Mouse (Mus musculus): ENCODE results near the gene Zswim3. TPM values are rescaled to one million over a fixed set of nuclear protein-coding genes. Genes with fewer than 3 reads are reported as not detected.
"Not testable (repeated sequence)": the region's sequence is repeated elsewhere in the genome, so short reads cannot be mapped to it uniquely, and the experiment has no call there.

Zswim3 gene
- polyA plus RNA-seq, 1 experiment from 2014 or later, result 8.9 TPM

DNA sequence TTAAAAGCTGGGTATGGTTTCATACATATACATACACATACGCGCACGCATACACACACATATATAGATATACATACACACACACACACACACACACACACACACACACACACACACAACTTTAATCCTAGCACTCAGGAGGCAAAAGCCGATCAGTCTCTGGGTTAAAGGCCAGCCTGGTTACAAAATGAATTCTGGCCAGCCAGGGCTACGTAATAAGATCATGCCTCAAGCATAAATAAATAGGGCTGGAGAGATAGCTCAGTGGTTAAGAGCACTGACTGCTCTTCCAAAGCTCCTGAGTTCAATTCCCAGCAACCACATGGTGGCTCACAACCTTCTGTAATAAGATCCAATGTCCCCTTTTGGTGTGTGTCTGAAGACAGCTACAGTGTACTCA lies 50.7 kb downstream of the Zswim3 start:
- 74% methylated on average over 5 of the region's 5 CpGs for WGBS
- H3K9me3 ChIP-seq (ENCODE audit: control insufficient read depth, low read length); H3K27me3 ChIP-seq (ENCODE audit: control insufficient read depth, insufficient read depth, low read depth, low read length); ATAC-seq (ENCODE audit: low read depth); H3K27ac ChIP-seq (ENCODE audit: low read length); H3K9ac ChIP-seq (ENCODE audit: low read length); H3K36me3 ChIP-seq (ENCODE audit: control insufficient read depth, insufficient read depth, low read length): not testable (repeated sequence)
- H3K4me2 ChIP-seq (ENCODE audit: low read depth, low read length), result peak overlapping the region; percentile 72; the same call in 1 of the 2 replicates
- peak overlapping the region; percentile 64; the same call in 1 of the 2 replicates for H3K4me3 ChIP-seq (ENCODE audit: low read length)
- H3K4me1 ChIP-seq (replicated peaks; ENCODE audit: control insufficient read depth, insufficient read depth, low read length), result peaks cover 30% of the 10 kb centered on the region

DNA sequence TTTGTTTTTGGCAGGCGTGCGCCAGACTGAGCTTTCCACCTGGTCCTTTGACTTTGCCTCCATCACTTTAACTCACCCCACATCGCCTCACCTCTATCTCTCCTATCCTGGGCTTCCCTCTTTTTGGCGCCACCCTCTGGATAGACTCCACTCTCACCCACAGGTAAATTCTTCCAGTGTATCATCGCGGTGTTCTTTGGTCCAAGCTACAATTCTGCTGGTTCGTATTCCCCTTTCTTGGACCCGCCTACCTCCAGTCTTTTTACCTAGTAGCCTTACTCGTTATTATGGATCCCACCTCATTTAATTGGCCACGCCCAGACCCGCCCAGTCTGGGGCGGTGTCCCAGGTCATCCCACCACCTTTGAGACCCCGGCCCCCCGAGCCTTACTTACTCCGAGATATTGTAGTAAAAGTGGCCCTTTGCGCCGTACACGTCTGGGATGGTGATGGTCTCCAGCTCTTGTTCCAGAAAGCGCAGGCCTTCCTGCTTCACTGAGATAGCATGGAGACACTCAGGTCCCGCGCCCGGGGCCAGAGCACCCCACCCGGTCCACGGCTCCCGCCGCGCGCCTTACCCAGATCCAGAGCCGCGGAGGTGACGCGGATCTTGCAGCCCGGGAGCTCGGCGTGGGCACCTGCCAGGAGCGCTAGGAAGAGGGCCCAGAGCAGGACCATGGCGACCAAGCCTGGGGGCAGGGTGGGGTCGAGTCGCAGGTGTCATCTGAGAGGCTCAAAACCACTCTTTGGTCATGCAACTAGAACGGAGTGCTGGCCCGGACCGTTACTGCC lies 51.6 kb downstream of the Zswim3 start:
- Histone ChIP-seq H3K9me3 (ENCODE audit: control insufficient read depth, low read length) (no peaks in the 10 kb centered on the region), H3K4me1 (replicated peaks; ENCODE audit: control insufficient read depth, insufficient read depth, low read length) (peaks cover 39% of the 10 kb centered on the region), H3K4me3 (ENCODE audit: low read length) (peak overlapping the region; percentile 64), H3K27me3 (ENCODE audit: control insufficient read depth, insufficient read depth, low read depth, low read length) (no peaks in the 10 kb centered on the region), H3K9ac (ENCODE audit: low read length) (peak overlapping the region; percentile 70), H3K27ac (ENCODE audit: low read length) (peak overlapping the region; percentile 28; the same call in 1 of the 2 replicates), H3K36me3 (ENCODE audit: control insufficient read depth, insufficient read depth, low read length) (peaks cover 4% of the 10 kb centered on the region; the same call in 1 of the 2 replicates), H3K4me2 (ENCODE audit: low read depth, low read length) (peak overlapping the region; percentile 72)
- ATAC-seq (ENCODE audit: low read depth), result peak; percentile 8; the same call in 1 of the 2 replicates
- WGBS, result under 1% methylated on average over 42 of the region's 42 CpGs

DNA sequence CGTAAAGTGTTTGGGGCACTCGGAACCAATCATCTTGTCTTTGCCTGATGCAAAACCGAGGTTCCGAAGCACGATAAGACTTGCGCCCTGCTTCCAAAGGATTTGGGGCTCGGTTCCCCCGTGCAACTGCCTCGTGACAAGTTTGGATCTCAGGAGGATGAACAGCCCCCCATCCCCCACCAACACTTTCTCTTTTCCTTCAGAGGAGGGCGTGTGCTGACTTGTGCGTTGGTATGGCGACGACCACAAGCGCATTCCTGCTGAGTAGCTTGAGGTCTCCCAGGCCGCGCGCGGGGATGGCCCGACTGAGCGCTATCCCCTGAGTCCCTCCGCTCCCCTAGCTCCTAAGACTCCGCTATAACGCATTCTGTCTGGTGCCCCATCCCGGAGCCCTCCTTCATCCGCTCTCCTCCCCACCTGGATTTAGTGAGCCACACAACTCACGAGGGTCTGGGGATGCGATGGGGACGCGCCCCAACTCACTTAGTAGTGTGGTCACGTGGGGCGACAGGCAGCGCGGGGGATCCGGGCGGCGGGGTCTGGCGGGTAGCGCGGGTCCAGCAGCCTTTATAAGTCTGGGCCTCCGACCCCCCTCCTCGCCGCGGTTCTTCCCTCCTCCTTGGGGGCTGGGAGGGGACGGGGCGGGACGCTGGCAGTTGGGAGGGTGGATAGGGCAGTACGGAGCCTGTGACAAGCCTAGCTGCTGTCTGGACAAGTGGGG lies 52.4 kb downstream of the Zswim3 start, which contains the start of gene Pltp:
Gene Pltp (minus strand): TSS at position 611 of the 721 bp plus-strand sequence.
- Histone ChIP-seq H3K27me3 (ENCODE audit: control insufficient read depth, insufficient read depth, low read depth, low read length) (no peaks in the 10 kb centered on the region), H3K9ac (ENCODE audit: low read length) (peak within 1 kb of the TSS; percentile 70), H3K9me3 (ENCODE audit: control insufficient read depth, low read length) (no peaks in the 10 kb centered on the region), H3K27ac (ENCODE audit: low read length) (peak within 1 kb of the TSS; percentile 49), H3K4me2 (ENCODE audit: low read depth, low read length) (peak within 1 kb of the TSS; percentile 72), H3K36me3 (ENCODE audit: control insufficient read depth, insufficient read depth, low read length) (no peaks in the 10 kb centered on the region), H3K4me1 (replicated peaks; ENCODE audit: control insufficient read depth, insufficient read depth, low read length) (peaks cover 46% of the 10 kb centered on the region), H3K4me3 (ENCODE audit: low read length) (peak within 1 kb of the TSS; percentile 64)
- peak; percentile 78 for ATAC-seq (ENCODE audit: low read depth)
- under 1% methylated on average over 47 of the region's 47 CpGs for WGBS

DNA sequence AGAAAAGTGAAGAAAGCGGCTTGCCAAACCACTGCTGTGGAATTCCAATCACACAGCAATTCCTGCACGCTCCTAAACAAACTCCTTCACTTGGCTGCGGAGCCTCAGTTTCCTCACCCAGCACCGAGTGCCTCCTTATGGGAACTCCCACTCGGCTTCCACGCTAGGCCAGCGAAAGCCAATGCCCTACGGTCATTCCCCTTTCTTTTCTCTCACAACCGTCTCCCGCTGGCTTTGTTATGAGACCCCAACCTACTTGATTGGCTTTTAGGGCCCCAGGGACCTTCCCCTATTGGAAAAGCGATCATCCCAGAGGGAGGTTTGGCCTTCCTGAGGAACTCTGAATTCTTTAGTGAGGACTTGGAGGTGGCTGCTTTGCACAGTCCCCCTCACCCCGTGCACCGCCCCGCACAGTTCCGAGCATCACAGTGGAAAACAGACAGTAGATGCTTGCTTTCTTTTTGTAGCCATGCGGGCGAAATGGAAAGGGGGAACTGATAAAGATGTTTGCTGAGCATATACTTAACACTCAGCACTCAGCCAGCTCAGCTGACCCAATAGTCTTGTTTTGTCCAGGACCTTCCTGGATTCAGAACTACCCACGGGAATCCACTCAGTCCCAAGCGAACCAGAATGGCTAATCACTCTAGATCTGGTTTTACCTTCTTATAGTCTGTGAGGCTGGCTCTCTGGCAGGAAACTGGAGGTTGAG lies 53.1 kb downstream of the Zswim3 start:
- Histone ChIP-seq H3K36me3 (ENCODE audit: control insufficient read depth, insufficient read depth, low read length) (no peaks in the 10 kb centered on the region), H3K9me3 (ENCODE audit: control insufficient read depth, low read length) (no peaks in the 10 kb centered on the region), H3K4me1 (replicated peaks; ENCODE audit: control insufficient read depth, insufficient read depth, low read length) (peaks cover 53% of the 10 kb centered on the region), H3K4me3 (ENCODE audit: low read length) (peak overlapping the region; percentile 64), H3K9ac (ENCODE audit: low read length) (peak overlapping the region; percentile 70), H3K27ac (ENCODE audit: low read length) (peak overlapping the region; percentile 49), H3K4me2 (ENCODE audit: low read depth, low read length) (peak overlapping the region; percentile 72), H3K27me3 (ENCODE audit: control insufficient read depth, insufficient read depth, low read depth, low read length) (no peaks in the 10 kb centered on the region)
- WGBS, result 9% methylated on average over 19 of the region's 19 CpGs
- ATAC-seq (ENCODE audit: low read depth), result no peak; the same call in 1 of the 2 replicates

DNA sequence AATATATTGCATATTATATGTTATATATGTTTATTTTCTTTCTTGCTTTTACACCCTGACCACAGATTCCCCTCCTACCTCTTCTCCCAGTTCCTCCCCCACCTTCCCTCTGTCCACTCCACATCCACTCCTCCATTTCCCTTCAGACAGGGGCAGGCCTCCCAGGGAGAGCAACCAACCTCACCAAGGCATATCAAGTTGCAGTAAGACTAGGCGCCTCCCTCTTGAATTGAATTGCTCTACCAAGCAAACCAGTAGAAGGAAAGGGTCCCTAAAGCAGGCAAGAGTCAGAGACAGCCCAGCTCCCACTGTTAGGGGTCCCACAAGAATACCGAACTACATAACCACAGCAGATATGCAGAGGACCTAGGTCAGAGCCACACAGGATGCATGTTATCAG lies 54.3 kb downstream of the Zswim3 start:
- H3K9ac ChIP-seq (ENCODE audit: low read length), result no peak overlapping the region
- no peaks in the 10 kb centered on the region for H3K27me3 ChIP-seq (ENCODE audit: control insufficient read depth, insufficient read depth, low read depth, low read length)
- 53% methylated on average over 2 of the region's 2 CpGs for WGBS
- no peaks in the 10 kb centered on the region for H3K9me3 ChIP-seq (ENCODE audit: control insufficient read depth, low read length)
- H3K4me3 ChIP-seq (ENCODE audit: low read length), result no peak overlapping the region
- ATAC-seq (ENCODE audit: low read depth), result no peak
- peaks cover 53% of the 10 kb centered on the region for H3K4me1 ChIP-seq (replicated peaks; ENCODE audit: control insufficient read depth, insufficient read depth, low read length)
- H3K4me2 ChIP-seq (ENCODE audit: low read depth, low read length), result no peak overlapping the region
- no peak overlapping the region for H3K27ac ChIP-seq (ENCODE audit: low read length)
- H3K36me3 ChIP-seq (ENCODE audit: control insufficient read depth, insufficient read depth, low read length), result no peaks in the 10 kb centered on the region

DNA sequence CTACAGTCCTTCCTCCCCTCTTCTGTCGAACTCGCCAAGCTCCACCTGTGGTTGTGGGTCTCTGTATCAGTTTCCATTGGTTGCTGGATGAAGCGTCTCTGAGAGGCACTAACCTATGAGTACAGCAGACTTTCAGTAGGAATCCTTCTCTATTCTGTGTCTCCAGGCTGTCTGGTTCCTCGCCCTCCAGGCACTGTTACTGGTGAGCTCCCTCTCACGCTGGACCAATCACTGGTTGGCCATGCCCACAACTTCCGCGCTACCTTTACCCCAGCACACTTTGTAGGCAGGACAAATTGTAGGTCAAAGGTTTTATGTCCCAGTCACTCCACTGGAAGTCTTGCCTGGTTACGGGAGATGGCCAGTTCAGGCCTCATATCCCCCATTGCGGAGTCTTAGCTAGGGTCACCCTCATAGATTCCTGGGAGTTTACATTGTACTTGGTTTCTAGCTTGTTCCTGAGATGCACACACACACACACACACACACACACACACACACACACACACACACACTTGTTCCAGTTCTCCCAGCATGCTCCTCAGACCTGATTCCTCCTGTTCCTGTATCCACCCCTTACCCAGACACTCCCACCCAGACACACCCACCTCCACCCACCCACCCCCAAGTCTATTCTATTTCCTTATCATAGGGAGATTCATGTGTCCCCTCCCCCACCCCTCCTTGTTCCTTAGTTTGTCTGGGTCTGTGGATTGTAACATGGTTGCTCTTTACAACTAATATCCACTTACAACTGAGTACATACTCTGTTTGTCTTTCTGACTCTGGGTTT lies 54.9 kb downstream of the Zswim3 start:
- no peak for ATAC-seq (ENCODE audit: low read depth)
- H3K27me3 ChIP-seq (ENCODE audit: control insufficient read depth, insufficient read depth, low read depth, low read length), result no peaks in the 10 kb centered on the region
- peaks cover 50% of the 10 kb centered on the region for H3K4me1 ChIP-seq (replicated peaks; ENCODE audit: control insufficient read depth, insufficient read depth, low read length)
- H3K4me2 ChIP-seq (ENCODE audit: low read depth, low read length), result no peak overlapping the region
- no peak overlapping the region for H3K9ac ChIP-seq (ENCODE audit: low read length)
- no peak overlapping the region for H3K27ac ChIP-seq (ENCODE audit: low read length)
- H3K4me3 ChIP-seq (ENCODE audit: low read length), result no peak overlapping the region
- no peaks in the 10 kb centered on the region for H3K9me3 ChIP-seq (ENCODE audit: control insufficient read depth, low read length)
- WGBS, result 66% methylated on average over 9 of the region's 9 CpGs
- no peaks in the 10 kb centered on the region for H3K36me3 ChIP-seq (ENCODE audit: control insufficient read depth, insufficient read depth, low read length)

DNA sequence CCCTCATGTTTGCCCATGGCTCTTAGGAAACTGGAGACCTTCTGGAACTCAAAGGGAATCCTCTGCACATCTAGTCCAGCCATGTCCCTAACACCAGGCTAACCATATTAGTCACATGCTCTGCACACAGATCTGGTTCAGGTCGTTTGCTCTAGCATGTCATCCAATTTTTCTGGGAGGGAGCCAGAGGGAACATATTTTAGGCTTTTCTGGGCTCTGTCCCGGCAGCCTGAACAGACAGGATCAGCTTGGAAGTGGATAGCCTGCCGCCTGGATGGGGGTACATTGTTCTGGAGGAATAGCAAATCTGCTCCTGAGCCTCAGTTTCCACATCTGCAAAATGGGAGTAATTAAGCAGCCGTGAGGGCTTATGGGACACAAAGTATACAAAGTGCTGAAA lies 56.2 kb downstream of the Zswim3 start:
- Histone ChIP-seq H3K27me3 (ENCODE audit: control insufficient read depth, insufficient read depth, low read depth, low read length) (no peaks in the 10 kb centered on the region), H3K36me3 (ENCODE audit: control insufficient read depth, insufficient read depth, low read length) (no peaks in the 10 kb centered on the region), H3K4me3 (ENCODE audit: low read length) (no peak overlapping the region), H3K4me1 (replicated peaks; ENCODE audit: control insufficient read depth, insufficient read depth, low read length) (peaks cover 46% of the 10 kb centered on the region), H3K9me3 (ENCODE audit: control insufficient read depth, low read length) (no peaks in the 10 kb centered on the region), H3K4me2 (ENCODE audit: low read depth, low read length) (no peak overlapping the region), H3K9ac (ENCODE audit: low read length) (no peak overlapping the region), H3K27ac (ENCODE audit: low read length) (peak overlapping the region; percentile 97)
- ATAC-seq (ENCODE audit: low read depth), result no peak
- 41% methylated on average over 4 of the region's 4 CpGs for WGBS

DNA sequence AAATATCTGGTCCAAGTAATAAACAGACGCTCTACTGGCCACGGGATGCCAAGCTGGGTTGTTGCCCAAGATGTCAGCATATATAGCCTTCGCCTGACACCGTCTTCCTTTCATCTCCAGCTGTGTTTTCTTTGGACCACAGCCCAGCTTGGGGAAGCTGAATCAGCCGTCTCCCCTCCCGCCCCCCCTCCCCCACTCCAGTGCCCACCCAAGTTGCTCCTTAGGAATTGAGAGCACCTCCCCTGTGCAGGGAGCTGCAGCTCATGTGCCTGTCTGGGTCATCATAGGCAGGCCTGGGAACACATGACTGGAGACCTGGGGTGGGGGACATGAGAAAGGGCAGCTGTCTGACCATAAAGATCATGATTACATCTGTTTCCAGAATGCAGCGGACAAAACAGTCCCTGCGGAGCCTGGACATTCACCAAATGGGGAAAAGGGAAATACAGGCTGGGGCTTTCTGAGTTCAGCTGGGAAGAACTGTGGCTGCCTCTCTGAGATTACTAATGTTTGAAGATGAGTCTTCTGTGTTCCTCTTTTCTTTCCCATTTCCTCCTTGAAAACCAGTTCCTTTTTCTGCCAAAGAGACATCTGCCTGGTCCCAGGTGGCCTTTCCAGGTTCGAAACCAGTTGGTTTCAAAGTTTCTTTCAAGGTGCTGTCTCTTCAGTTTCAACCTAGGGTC lies 57.4 kb downstream of the Zswim3 start:
- no peaks in the 10 kb centered on the region for H3K9me3 ChIP-seq (ENCODE audit: control insufficient read depth, low read length)
- peak overlapping the region; percentile 97 for H3K27ac ChIP-seq (ENCODE audit: low read length)
- H3K36me3 ChIP-seq (ENCODE audit: control insufficient read depth, insufficient read depth, low read length), result no peaks in the 10 kb centered on the region
- ATAC-seq (ENCODE audit: low read depth), result peak; percentile 86
- WGBS, result 18% methylated on average over 8 of the region's 9 CpGs
- peaks cover 43% of the 10 kb centered on the region for H3K4me1 ChIP-seq (replicated peaks; ENCODE audit: control insufficient read depth, insufficient read depth, low read length)
- no peak overlapping the region for H3K4me3 ChIP-seq (ENCODE audit: low read length)
- no peak overlapping the region for H3K9ac ChIP-seq (ENCODE audit: low read length)
- H3K4me2 ChIP-seq (ENCODE audit: low read depth, low read length), result peak overlapping the region; percentile 27; the same call in 1 of the 2 replicates
- H3K27me3 ChIP-seq (ENCODE audit: control insufficient read depth, insufficient read depth, low read depth, low read length), result no peaks in the 10 kb centered on the region
